Mouse (Mus musculus): ENCODE results near the gene Psmc5.

The Psmc5 gene

GRCm38 (mm10) chr11:106271131-106271793, 15.3 kb downstream of the Psmc5 start:
- no peak for DNase-seq

GRCm38 (mm10) chr11:106271794-106272643, 16.1 kb downstream of the Psmc5 start:
- peak; percentile 52 to 61 for DNase-seq

GRCm38 (mm10) chr11:106272644-106273310, 16.8 kb downstream of the Psmc5 start, which contains the start of gene Smarcd2:
Smarcd2 (minus strand) TSS chr11:106272972.
- peak; percentile 98 to 99 for DNase-seq

- no peak for DNase-seq
These were observed 17.3 kb downstream of the Psmc5 start for GRCm38 (mm10) chr11:106273311-106273684.

- no peak for DNase-seq
These were observed 17.9 kb downstream of the Psmc5 start for GRCm38 (mm10) chr11:106273811-106274210.

GRCm38 (mm10) chr11:106274374-106274773, 18.4 kb downstream of the Psmc5 start:
- no peak for DNase-seq

GRCm38 (mm10) chr11:106274971-106275411, 19.0 kb downstream of the Psmc5 start:
- no peak for DNase-seq

- DNase-seq: peak; percentile 84 to 95
These were observed 20.5 kb downstream of the Psmc5 start, which contains the start of gene Tcam1 for GRCm38 (mm10) chr11:106276454-106276853. Tcam1 (plus strand) TSS chr11:106276672.

GRCm38 (mm10) chr11:106282452-106282851, 26.5 kb downstream of the Psmc5 start:
- DNase-seq: no peak

GRCm38 (mm10) chr11:106283371-106283770, 27.4 kb downstream of the Psmc5 start:
- DNase-seq: no peak

- DNase-seq: no peak
These were observed 28.2 kb downstream of the Psmc5 start for GRCm38 (mm10) chr11:106284126-106284525.

- no peak for DNase-seq
These were observed 30.3 kb downstream of the Psmc5 start for GRCm38 (mm10) chr11:106286206-106286605.

- no peak for DNase-seq
These were observed 31.0 kb downstream of the Psmc5 start for GRCm38 (mm10) chr11:106286987-106287386.

- no peak for DNase-seq
These were observed 33.4 kb downstream of the Psmc5 start for GRCm38 (mm10) chr11:106289369-106289768.

GRCm38 (mm10) chr11:106290376-106290775, 34.4 kb downstream of the Psmc5 start:
- DNase-seq: no peak

GRCm38 (mm10) chr11:106291861-106292260, 35.9 kb downstream of the Psmc5 start:
- DNase-seq: no peak

GRCm38 (mm10) chr11:106301765-106302164, 45.8 kb downstream of the Psmc5 start, which contains the start of gene Gh:
Gh (minus strand) TSS chr11:106301865.
- DNase-seq: no peak

- peak; percentile 57 to 77 for DNase-seq
These were observed 46.7 kb downstream of the Psmc5 start for GRCm38 (mm10) chr11:106302634-106303033.

GRCm38 (mm10) chr11:106305348-106306064, 49.6 kb downstream of the Psmc5 start:
- peak; percentile 40 to 51 for DNase-seq

- no peak for DNase-seq
These were observed 50.1 kb downstream of the Psmc5 start for GRCm38 (mm10) chr11:106306065-106306385.

GRCm38 (mm10) chr11:106306758-106307157, 50.8 kb downstream of the Psmc5 start:
- peak in 1 of 2 experiments; percentile 16 for DNase-seq

- no peak for DNase-seq
These were observed 51.5 kb downstream of the Psmc5 start for GRCm38 (mm10) chr11:106307432-106307831.

GRCm38 (mm10) chr11:106308162-106308561, 52.2 kb downstream of the Psmc5 start:
- DNase-seq: peak; percentile 74 to 87
